Mouse (Mus musculus): ENCODE results near the gene H2al1j. TPM values are rescaled to one million over a fixed set of nuclear protein-coding genes. Genes with fewer than 3 reads are reported as not detected.
"Not testable (repeated sequence)": the region's sequence is repeated elsewhere in the genome, so short reads cannot be mapped to it uniquely, and the experiment has no call there.

H2al1j gene
- polyA plus RNA-seq, 1 experiment, result not detected

GRCm38 (mm10) chrX:11321192-11321591, 6.4 kb upstream of the H2al1j start, which contains the start of gene H2al1h:
Gene H2al1h (plus strand): TSS chrX:11321492.
- not testable (repeated sequence) for H3K4me3 ChIP-seq (ENCODE audit: insufficient read depth, low read depth, low read length); H3K4me1 ChIP-seq (ENCODE audit: control insufficient read depth, insufficient read depth, low read length); DNase-seq; H3K27me3 ChIP-seq (replicated peaks; ENCODE audit: control insufficient read depth, insufficient read depth, low read length); H3K36me3 ChIP-seq (ENCODE audit: control insufficient read depth, insufficient read depth, low read length); H3K27ac ChIP-seq (ENCODE audit: insufficient read depth, low read depth, low read length)
- WGBS, result no CpG with 5 or more reads among the region's 6 CpGs

- H3K27me3 ChIP-seq (replicated peaks; ENCODE audit: control insufficient read depth, insufficient read depth, low read length); H3K4me1 ChIP-seq (ENCODE audit: control insufficient read depth, insufficient read depth, low read length); H3K36me3 ChIP-seq (ENCODE audit: control insufficient read depth, insufficient read depth, low read length); H3K4me3 ChIP-seq (ENCODE audit: insufficient read depth, low read depth, low read length); H3K27ac ChIP-seq (ENCODE audit: insufficient read depth, low read depth, low read length); DNase-seq: not testable (repeated sequence)
- 86% methylated on average over 2 of the region's 5 CpGs for WGBS
Observed at GRCm38 (mm10) chrX:11324359-11324758, 3.3 kb upstream of the H2al1j start, which contains the start of gene H2al1i. Gene H2al1i (plus strand): TSS chrX:11324659.

- no peak overlapping the region for H3K27ac ChIP-seq (ENCODE audit: insufficient read depth, low read depth, low read length)
- 69% methylated on average over 9 of the region's 9 CpGs for WGBS
- H3K4me1 ChIP-seq (ENCODE audit: control insufficient read depth, insufficient read depth, low read length), result no peaks in the 10 kb centered on the region
- no peak for DNase-seq
- H3K27me3 ChIP-seq (replicated peaks; ENCODE audit: control insufficient read depth, insufficient read depth, low read length), result no peaks in the 10 kb centered on the region
- no peak overlapping the region for H3K4me3 ChIP-seq (ENCODE audit: insufficient read depth, low read depth, low read length)
- TF ChIP-seq POLR2A (IDR thresholded peaks at IDR 0.05; ENCODE audit: low read depth, low read length), result no peak
- H3K36me3 ChIP-seq (ENCODE audit: control insufficient read depth, insufficient read depth, low read length), result no peaks in the 10 kb centered on the region
Observed at GRCm38 (mm10) chrX:11345762-11346161, 18.1 kb downstream of the H2al1j start.

GRCm38 (mm10) chrX:11346756-11347155, 19.1 kb downstream of the H2al1j start:
- DNase-seq, result no peak
- Histone ChIP-seq H3K27ac (ENCODE audit: insufficient read depth, low read depth, low read length) (no peak overlapping the region), H3K27me3 (replicated peaks; ENCODE audit: control insufficient read depth, insufficient read depth, low read length) (no peaks in the 10 kb centered on the region), H3K4me1 (ENCODE audit: control insufficient read depth, insufficient read depth, low read length) (no peaks in the 10 kb centered on the region), H3K4me3 (ENCODE audit: insufficient read depth, low read depth, low read length) (no peak overlapping the region), H3K36me3 (ENCODE audit: control insufficient read depth, insufficient read depth, low read length) (no peaks in the 10 kb centered on the region)
- WGBS, result 95% methylated on average over 3 of the region's 3 CpGs
- no peak for TF ChIP-seq CTCF (conservative IDR thresholded peaks at IDR 0.05; ENCODE audit: insufficient read depth, insufficient read length, low read depth, low read length)
- TF ChIP-seq POLR2A (IDR thresholded peaks at IDR 0.05; ENCODE audit: low read depth, low read length), result no peak

GRCm38 (mm10) chrX:11360823-11361222, 33.2 kb downstream of the H2al1j start:
- no peak for DNase-seq
- Histone ChIP-seq H3K4me1 (ENCODE audit: control insufficient read depth, insufficient read depth, low read length) (no peaks in the 10 kb centered on the region), H3K27me3 (replicated peaks; ENCODE audit: control insufficient read depth, insufficient read depth, low read length) (no peaks in the 10 kb centered on the region), H3K4me3 (ENCODE audit: insufficient read depth, low read depth, low read length) (no peak overlapping the region), H3K27ac (ENCODE audit: insufficient read depth, low read depth, low read length) (no peak overlapping the region), H3K36me3 (ENCODE audit: control insufficient read depth, insufficient read depth, low read length) (no peaks in the 10 kb centered on the region)
- 87% methylated on average over 6 of the region's 6 CpGs for WGBS
- TF ChIP-seq POLR2A (IDR thresholded peaks at IDR 0.05; ENCODE audit: low read depth, low read length) (no peak), CTCF (conservative IDR thresholded peaks at IDR 0.05; ENCODE audit: insufficient read depth, insufficient read length, low read depth, low read length) (no peak)

- no peak overlapping the region for H3K4me3 ChIP-seq (ENCODE audit: insufficient read depth, low read depth, low read length)
- no peaks in the 10 kb centered on the region for H3K27me3 ChIP-seq (replicated peaks; ENCODE audit: control insufficient read depth, insufficient read depth, low read length)
- DNase-seq, result no peak
- WGBS, result 88% methylated on average over 2 of the region's 2 CpGs
- no peaks in the 10 kb centered on the region for H3K4me1 ChIP-seq (ENCODE audit: control insufficient read depth, insufficient read depth, low read length)
- no peak for TF ChIP-seq CTCF (conservative IDR thresholded peaks at IDR 0.05; ENCODE audit: insufficient read depth, insufficient read length, low read depth, low read length)
- TF ChIP-seq POLR2A (IDR thresholded peaks at IDR 0.05; ENCODE audit: low read depth, low read length), result no peak
- no peaks in the 10 kb centered on the region for H3K36me3 ChIP-seq (ENCODE audit: control insufficient read depth, insufficient read depth, low read length)
- no peak overlapping the region for H3K27ac ChIP-seq (ENCODE audit: insufficient read depth, low read depth, low read length)
Observed at GRCm38 (mm10) chrX:11361261-11361660, 33.6 kb downstream of the H2al1j start.

GRCm38 (mm10) chrX:11363890-11364289, 36.3 kb downstream of the H2al1j start:
- TF ChIP-seq POLR2A (IDR thresholded peaks at IDR 0.05; ENCODE audit: low read depth, low read length), result no peak
- no peak for TF ChIP-seq CTCF (conservative IDR thresholded peaks at IDR 0.05; ENCODE audit: insufficient read depth, insufficient read length, low read depth, low read length)
- Histone ChIP-seq H3K27ac (ENCODE audit: insufficient read depth, low read depth, low read length) (no peak overlapping the region), H3K4me1 (ENCODE audit: control insufficient read depth, insufficient read depth, low read length) (no peaks in the 10 kb centered on the region), H3K27me3 (replicated peaks; ENCODE audit: control insufficient read depth, insufficient read depth, low read length) (no peaks in the 10 kb centered on the region), H3K4me3 (ENCODE audit: insufficient read depth, low read depth, low read length) (no peak overlapping the region), H3K36me3 (ENCODE audit: control insufficient read depth, insufficient read depth, low read length) (no peaks in the 10 kb centered on the region)
- no peak for DNase-seq
- WGBS, result 67% methylated on average over 6 of the region's 6 CpGs

GRCm38 (mm10) chrX:11365151-11365550, 37.5 kb downstream of the H2al1j start:
- Histone ChIP-seq H3K4me3 (ENCODE audit: insufficient read depth, low read depth, low read length) (no peak overlapping the region), H3K4me1 (ENCODE audit: control insufficient read depth, insufficient read depth, low read length) (no peaks in the 10 kb centered on the region), H3K27ac (ENCODE audit: insufficient read depth, low read depth, low read length) (no peak overlapping the region), H3K27me3 (replicated peaks; ENCODE audit: control insufficient read depth, insufficient read depth, low read length) (no peaks in the 10 kb centered on the region), H3K36me3 (ENCODE audit: control insufficient read depth, insufficient read depth, low read length) (no peaks in the 10 kb centered on the region)
- WGBS, result 62% methylated on average over 12 of the region's 12 CpGs
- TF ChIP-seq CTCF (conservative IDR thresholded peaks at IDR 0.05; ENCODE audit: insufficient read depth, insufficient read length, low read depth, low read length) (no peak), POLR2A (IDR thresholded peaks at IDR 0.05; ENCODE audit: low read depth, low read length) (no peak)
- DNase-seq, result no peak

Other genes with a start within 250 kb of the H2al1j start
- not detected in 2 replicates for gene H2al1a, start 28.6 kb upstream of the H2al1j start, polyA plus RNA-seq (2012; rRNA removed)
- not detected in 2 replicates for gene H2al1b, start 25.4 kb upstream of the H2al1j start, polyA plus RNA-seq (2012; rRNA removed)
- not detected in 2 replicates for gene H2al1c, start 22.2 kb upstream of the H2al1j start, polyA plus RNA-seq (2012; rRNA removed)
- not detected in 2 replicates for gene H2al1d, start 19.0 kb upstream of the H2al1j start, polyA plus RNA-seq (2012; rRNA removed)
- gene H2al1e, start 15.9 kb upstream of the H2al1j start, polyA plus RNA-seq (2012; rRNA removed), result not detected in 2 replicates
- not detected in 2 replicates for gene H2al1f, start 12.7 kb upstream of the H2al1j start, polyA plus RNA-seq (2012; rRNA removed)
- gene H2al1g, start 9.6 kb upstream of the H2al1j start, polyA plus RNA-seq (2012; rRNA removed), result not detected in 2 replicates
- not detected in 2 replicates for gene H2al1h, start 6.3 kb upstream of the H2al1j start, polyA plus RNA-seq (2012; rRNA removed)
- not detected in 2 replicates for gene H2al1i, start 3.2 kb upstream of the H2al1j start, polyA plus RNA-seq (2012; rRNA removed)

All from kidney, adult 2 months (tissue).